Mouse (Mus musculus) layer of hippocampus, adult 9-11 months (tissue): Measurements from ENCODE around the gene Vps52.

Experiments used
- DNase-seq: peaks from one replicate; pipeline ENCODE4 v3.0.0; 2022

Vps52 gene

DNA sequence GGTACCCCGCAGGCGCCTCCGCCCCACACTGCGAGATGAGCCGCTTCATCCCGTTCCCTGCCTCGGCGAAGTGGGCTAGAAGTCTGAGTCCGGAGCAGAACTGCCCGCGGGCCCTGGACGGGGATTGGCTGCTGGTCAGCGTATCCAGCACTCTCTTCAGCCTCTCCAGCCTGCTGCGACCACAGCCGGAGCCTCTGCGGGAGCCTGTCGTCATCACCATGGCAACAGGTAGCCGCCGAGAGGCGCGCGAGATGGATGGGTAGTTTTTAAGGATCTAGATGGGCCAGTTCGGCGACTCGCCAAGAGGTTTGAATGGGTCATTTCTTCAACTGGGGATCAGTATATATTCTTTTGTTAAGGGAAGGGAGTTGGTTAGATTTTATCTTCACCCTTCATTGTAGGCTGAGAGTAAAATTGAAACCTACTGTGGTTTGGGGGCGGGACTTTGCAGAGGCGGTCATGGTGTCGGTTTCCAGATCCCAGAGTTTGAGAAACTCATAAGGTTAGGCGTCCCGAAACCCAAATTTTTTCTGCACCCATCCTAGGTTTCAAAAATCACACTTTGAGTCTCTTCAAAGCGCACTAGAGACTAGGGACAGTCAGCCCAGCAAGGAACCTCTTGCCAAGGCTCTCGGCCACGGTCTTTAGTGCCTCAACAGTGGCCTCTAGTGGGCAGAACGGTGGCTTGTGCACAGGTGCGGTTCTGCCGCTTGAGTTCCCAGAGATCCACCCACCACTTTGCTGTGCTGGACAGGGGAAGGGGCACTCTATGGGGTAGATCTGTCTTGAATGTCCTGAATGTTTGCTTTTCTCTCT is 35.1 kb upstream of the Vps52 start:
- DNase-seq: no peak

DNA sequence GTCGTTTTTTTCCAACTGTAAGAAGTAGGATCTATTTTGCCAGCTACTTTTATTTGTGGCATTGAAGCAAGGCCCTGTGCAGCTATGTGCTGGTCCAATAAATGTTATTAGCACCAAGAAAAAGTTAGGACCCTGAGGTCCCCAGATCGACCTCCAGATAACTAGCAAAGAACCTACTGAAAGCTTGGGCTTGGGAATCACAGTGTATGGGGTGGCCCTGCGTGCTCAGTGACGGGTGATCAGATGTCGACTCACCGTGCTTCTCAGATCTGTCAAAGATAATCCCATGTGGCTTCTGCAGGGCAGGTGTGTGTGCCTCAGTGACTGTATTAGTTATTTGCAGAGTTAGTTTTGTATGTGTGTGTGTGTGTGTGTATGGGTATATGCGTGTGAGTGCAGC is 34.3 kb upstream of the Vps52 start:
- no peak for DNase-seq

DNA sequence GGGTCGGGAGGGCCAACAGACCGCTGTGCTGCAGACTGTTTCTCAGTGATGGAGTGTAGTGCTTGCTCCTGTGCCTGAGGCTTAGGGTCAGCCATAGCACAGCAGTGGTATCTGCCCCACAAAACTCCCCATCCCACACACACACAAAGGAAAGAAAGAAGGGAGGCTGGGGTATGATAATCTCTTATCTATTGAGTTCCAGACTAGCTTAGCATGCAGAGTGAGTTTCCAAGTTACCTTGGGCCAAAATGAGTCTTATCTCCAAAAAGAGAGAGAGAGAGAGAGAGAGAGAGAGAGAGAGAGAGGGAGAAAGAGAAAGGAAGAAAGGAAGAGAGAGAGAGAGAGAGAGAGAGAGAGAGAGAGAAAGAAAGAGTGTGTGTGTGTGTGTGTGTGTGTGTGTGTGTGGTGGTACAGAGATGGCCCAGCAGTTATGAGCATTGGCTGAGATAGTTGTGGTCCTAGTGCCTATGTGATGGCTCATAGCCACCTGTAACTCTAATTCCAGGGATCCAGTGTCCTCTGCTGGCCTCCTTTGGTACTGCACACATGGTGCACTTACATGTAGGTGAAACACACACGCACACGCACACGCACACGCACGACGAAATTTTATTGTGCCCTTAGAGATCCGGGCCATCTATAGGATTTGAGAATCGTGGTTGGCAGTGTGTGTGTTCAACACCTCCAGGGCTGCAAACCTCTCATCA is 30.9 kb upstream of the Vps52 start:
- no peak for DNase-seq

DNA sequence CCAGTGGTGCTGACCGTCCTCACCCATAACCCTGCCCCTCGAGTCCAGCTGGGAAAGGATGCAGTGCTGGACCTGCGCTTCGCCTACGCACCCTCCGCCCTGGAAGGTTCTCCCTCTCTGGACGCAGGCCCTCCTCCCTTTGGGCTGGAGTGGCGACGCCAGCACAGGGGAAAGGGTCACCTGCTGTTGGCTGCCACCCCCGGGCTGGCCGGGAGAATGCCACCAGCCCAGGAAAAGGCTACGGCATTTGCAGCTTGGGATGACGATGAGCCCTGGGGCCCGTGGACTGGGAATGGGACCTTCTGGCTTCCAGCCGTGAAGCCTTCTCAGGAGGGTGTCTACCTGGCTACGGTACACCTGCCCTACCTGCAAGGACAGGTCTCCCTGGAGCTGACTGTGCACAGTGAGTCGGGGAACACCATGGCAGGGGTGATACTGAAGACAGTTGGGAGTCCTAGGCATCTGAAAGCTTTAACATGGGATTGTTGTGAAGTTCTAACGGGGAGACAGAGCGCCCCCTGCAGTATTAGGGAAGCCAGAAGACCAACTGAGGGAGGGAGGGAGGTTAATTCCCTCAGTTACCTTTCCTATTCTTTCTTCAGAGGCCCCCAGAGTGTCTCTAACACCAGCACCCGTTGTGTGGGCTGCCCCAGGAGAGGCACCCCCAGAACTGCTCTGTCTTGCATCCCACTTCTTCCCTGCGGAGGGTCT is 30.1 kb upstream of the Vps52 start:
- DNase-seq: no peak

DNA sequence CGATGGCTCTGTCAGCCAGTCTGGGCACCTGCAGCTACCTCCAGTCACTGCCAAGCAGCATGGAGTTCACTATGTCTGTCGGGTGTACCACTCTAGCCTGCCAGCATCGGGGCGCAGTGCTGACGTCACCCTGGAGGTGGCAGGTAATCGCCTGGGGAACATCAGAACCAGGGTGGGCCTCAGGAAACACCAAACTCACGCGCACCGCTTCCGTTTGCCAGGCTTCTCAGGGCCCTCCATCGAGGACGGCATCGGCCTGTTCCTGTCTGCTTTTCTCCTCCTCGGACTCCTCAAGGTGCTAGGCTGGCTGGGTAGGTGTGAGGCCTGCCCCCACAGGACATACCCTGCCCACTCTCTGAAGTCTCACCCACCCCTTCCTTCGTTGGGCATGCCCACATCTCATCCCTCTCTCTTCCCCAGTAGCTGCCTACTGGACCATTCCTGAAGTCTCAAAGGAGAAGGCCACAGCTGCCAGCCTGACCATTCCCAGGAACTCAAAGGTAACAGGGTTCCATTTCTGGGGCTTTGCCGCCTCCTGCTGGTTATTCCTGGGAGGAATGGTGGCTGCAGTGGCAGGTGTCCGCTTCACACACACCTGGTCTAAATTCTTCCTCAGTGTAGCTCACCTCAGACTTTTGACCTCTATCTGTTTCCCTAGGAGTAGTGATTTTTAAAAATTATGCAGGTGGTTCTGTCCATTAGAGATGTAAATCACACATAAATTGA is 29.2 kb upstream of the Vps52 start:
- DNase-seq: no peak

DNA sequence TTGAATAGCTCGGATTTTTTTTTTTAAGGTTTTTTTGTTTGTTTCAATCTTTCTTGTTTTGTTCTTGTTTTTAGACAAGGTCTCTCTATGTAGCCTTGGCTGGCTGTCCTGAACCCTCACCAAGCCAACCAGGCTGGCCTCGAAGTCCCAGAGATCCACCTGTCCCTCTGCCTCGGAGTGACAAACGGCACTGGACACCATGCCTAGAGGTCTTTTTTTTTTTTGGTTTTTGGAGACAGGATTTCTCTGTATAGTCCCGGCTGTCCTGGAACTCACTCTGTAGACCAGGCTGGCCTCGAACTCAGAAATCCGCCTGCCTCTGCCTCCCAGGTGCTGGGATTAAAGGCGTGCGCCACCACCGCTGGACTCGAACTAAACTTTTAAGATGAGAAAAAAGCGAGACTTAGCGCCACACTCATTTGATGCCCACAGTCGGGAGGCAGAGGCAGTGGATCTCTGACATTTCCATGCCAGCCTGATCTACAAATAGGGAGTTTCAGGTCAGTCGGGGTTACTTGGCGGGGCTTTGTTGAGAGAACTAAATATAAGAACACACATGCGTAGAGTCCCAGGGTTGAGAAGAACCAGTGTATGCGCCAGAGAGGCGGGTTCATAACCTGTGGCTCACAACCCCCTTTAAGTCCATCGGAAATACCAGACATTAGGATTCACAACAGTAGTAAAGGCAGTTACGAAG is 27.2 kb upstream of the Vps52 start:
- no peak for DNase-seq

DNA sequence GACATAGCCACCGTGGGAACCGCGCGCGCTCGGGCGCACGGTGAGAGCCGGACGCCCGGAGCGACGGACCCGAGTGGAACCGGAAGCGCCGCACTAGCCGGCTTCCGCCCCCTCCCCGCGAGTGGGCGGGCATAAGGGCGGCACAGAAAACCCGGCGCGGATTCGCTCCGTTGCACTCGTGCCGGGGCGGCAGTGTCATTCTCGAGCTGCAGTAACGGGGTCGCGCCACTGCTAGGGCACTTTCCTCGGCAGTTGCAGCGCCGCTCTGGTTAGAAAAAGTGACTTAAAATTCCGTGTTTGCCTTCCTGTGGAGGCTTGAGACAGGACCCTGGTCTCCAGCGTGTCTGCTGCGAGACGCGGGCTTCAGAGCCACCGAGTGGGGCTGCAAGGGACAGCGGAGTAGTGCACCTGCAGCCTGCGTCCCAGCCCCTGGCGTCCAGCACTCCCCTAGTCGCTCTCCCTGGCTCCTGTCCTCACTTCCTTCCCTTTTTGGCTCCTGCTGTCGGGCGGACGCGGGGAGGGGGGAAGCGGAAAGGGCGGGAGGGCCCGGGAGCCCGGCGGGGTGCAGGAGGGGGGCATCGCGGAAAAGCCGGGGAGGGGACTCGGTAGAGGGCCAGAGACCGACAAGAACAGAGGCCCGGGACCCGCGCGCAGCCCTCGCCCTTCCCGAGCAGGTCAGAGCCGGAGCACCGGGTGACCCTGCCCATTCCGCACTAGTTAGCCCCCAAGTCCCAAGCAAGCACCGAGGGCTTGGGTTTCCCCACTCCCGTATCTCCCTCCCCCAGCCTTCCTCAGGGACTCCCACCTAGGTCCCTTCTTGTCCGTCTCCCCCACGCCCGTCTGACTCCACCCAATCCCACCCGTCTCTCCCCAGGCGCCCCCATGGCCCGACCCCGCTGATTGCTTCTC is 26.0 kb upstream of the Vps52 start, which contains the start of gene Rgl2:
Rgl2 (plus strand) TSS at position 173 of the 909 bp plus-strand sequence.
- peak; percentile 90 for DNase-seq

DNA sequence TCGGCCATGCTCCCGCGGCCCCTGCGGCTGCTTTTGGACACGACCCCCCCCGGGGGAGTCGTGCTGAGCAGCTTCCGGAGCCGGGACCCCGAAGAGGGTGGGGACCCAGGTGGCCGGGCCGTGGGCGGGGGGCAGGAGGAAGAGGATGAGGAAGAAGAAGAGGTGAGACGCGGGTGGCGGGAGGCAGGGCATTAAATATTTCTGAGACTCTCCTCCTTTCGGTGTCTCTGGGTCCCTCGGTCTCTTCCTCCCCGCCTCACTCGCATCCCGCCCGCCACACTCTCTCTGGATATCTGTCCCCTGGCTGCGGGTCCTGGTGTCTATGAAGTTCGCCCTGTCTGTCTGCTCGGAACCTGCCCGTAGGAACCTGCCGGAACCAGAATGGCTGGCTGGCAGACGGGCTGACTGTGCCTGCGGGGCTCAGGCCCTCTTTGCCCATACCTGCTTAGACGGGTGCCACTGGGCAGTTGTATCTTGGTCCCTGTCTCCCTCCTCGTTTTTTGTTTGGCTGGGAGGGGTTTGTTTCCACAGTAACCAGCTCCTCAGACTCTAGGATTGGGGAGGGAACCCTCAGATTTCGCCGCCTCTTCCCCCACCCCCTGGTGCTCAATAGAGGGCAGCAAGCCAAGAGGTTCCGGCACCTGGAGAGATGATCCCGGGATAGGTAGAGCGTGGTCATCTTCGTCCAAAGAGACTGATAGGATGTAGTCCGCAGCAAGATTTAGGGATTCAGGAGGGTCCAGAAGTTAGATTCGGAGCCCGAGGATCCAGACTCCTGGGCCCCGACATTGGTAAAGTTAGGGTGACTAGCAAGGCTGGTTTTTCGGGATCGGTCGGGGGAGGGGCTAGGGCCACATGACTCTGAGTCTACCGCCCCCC is 25.1 kb upstream of the Vps52 start:
- peak; percentile 82 for DNase-seq

DNA sequence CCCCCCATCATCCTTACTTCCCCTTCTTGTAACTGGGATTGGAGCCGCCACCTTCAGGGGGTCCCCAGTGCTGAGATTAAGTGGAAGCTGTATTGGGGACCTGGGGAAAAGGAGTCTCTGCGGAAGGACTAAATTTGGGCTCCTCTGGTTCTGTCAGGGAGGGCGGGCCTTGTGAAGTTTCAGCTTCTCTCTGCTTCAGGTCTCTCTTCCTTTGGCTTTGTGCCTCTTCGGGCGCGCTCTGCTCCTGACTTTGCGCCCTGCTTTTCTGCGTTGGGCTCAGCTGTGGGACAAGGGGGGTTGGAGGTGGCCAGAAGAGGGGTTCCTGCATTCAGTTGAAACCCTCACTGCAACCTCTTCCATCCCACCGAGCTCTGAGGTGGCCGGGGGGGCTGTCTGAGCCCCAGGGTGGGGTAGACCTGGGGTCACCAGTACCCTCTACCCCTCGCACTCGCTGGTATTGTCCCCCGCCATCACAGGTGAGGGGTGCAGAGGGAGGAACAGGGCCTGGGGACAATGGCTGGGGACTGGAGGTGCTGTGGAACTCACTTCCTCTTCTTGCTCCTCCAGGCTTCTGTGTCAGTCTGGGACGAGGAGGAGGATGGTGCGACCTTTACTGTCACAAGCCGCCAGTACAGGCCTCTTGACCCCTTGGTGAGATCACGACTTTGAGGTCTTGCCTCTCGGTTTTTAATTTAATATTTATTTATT is 24.3 kb upstream of the Vps52 start:
- DNase-seq: no peak

DNA sequence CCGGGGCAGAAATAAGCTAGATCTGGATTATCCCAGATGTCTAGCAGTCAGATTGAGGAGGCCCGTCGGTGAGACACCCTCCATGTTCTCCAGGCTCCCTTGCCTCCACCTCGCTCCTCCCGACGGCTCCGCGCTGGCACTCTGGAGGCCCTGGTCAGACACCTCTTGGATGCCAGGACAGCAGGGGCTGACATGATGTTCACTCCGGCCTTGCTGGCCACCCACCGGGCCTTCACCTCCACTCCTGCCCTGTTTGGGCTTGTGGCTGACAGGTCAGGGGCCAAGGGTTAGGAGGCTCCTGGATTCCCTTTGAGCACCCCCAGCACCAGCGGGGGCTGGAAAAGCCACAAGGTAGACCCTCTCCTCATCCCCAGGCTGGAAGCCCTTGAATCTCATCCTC is 23.7 kb upstream of the Vps52 start:
- DNase-seq: no peak

DNA sequence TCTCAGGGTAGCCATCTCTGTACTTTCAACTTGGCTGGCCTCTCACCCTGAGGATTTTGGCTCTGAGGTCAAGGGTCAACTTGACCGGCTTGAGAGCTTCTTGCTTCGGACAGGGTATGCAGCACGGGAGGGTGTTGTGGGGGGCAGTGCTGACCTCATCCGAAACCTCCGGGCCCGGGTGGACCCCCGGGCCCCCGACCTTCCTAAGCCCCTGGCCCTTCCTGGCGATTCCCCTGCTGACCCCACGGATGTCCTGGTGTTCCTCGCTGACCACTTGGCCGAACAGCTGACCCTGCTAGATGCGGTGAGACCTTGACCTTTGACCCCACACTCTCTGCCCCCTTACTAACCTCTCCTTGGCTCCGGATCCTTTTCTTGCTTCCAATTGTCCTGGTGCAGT is 23.2 kb upstream of the Vps52 start:
- no peak for DNase-seq

DNA sequence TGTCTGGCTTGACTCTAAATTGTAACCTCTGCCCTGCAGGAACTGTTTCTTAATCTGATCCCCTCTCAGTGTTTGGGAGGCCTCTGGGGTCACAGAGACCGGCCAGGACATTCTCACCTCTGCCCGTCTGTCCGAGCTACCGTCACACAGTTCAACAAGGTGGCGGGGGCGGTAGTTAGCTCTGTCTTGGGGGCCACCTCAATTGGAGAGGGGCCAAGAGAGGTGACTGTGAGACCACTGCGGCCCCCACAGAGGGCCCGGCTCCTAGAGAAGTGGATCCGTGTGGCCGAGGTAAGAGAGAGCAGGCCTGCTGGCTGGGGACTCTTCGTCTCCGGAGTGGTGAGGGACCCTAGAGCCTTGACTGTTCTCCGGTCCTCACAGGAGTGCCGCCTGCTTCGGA is 22.6 kb upstream of the Vps52 start:
- no peak for DNase-seq

DNA sequence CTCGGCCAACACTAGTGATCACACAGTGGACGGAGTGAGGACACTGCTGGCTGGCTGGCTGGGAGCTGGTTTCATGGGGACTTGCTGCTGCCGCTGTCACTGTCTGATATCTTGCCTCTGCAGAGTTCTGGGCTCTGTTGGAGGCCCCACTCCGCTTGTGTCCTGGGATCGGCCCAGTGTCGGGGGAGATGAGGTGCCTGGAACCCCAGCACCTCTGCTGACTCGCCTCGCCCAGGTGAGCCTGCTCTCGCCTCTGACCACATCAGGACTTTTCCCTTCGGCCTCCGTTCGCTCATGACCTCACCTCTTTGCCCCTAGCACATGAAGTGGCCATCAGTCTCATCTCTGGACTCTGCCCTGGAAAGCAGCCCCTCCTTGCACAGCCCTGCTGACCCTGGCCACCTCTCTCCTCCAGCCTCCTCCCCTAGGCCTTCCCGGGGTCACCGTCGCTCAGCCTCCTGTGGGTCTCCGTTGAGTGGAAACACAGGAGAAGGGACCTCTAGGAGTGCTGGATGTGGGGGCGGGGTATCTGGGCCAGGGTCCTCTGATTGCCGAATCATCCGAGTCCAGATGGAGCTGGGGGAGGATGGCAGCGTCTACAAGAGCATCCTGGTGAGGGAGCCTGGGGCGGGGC is 20.1 kb upstream of the Vps52 start:
- DNase-seq: no peak

DNA sequence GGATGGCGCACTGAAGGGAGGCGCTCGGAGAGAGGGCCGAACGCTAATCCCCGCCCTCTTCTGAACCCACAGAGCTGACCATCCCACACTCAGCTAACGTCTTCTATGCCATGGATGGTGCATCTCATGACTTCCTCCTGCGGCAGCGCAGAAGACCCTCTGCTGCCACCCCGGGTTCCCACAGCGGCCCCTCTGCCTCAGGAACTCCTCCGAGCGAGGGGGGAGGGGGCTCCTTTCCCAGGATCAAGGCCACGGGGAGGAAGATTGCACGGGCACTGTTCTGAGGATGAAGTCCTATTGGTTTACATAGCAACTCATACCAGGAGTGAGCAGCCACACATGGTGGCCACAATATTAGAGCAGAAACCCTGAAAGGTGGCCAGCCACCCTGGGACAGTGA is 18.6 kb upstream of the Vps52 start:
- DNase-seq: no peak

DNA sequence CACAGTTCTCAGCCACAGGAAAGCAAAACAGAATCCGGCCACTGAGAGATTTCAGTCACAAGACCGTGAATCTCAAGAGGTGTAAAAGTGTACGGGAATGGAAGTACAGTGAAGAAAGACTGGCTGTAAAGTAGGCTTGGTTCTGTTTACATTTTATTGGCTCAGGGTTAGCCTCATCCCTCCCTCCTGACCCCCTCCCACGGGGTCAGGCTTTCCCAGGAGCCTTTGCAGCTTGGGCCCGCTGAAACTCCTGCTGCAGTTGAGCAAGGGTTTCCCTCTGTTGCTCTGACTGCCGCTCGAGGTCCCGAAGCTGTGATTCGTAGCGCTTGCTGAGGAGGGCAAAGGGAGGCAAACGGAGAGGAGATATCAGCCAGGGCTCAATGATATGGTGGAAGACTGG is 16.8 kb upstream of the Vps52 start:
- DNase-seq: no peak

DNA sequence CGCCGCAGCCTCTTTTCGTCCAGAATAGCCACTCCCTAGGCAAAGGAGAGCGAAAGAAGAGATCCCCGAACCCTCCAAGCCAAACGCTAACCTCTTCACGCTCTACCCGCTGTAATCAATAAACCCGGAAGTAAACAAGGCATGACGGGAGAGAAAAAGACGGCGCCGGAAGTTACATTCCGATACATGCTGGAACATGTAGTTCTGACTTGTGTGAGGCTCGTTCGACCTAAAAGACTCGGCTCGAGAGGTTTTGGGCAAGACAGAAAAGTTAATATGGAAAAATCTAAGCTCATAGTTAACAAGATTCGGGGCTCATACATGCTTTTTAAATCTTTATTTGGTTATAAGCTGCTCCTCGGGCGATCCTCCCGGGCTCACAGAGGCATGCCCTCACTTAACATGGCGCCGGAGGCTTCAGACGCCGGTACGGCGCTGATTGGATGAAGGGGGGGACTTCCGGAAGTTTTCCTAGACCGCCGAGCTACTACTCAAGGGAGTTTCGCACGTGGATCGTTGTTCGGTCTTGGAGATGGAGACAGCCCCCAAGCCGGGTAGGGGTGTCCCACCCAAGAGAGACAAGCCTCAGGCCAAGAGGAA is 15.3 kb upstream of the Vps52 start, which contains the start of the genes Pfdn6 and Wdr46:
Pfdn6 (minus strand) TSS at position 138 of the 600 bp plus-strand sequence.
Wdr46 (plus strand) TSS at position 455 of the 600 bp plus-strand sequence.
- peak; percentile 89 for DNase-seq

DNA sequence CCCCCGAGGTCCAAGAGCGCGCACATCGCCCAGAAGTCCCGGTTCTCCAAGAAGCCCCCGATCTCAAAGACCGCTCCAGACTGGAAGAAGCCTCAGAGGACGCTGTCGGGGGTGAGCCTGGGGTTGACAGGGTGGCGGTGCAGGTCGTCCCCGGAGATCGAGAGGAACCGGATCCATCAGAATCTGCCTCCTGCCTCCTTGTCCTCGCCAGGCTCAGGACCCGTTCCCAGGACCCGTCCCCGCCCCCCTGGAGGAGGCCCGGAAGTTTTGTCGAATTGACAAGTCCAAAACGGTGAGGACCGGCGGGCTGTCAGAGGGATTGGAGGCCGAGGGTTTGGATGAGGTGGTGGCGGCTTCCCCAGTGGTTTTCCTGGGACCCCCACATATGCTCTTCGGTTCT is 14.6 kb upstream of the Vps52 start:
- no peak for DNase-seq

DNA sequence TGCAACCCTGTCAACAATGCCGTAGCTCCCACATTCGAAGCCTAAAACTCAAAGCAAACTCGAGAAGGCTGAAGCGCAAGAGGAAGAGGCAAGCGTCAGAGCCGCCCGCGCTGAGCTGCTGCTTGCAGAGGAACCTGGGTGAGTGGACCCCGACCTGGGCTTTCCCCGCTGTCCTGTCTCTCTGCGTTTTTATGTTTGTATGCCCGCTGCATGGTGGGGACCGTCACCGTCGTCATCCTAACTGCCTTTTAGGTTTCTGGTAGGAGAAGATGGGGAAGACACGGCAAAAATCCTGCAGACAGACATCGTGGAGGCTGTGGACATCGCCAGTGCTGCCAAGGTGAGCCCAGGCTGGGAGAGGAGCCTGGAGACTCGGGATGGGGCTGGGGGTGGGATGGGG is 14.2 kb upstream of the Vps52 start:
- no peak for DNase-seq

DNA sequence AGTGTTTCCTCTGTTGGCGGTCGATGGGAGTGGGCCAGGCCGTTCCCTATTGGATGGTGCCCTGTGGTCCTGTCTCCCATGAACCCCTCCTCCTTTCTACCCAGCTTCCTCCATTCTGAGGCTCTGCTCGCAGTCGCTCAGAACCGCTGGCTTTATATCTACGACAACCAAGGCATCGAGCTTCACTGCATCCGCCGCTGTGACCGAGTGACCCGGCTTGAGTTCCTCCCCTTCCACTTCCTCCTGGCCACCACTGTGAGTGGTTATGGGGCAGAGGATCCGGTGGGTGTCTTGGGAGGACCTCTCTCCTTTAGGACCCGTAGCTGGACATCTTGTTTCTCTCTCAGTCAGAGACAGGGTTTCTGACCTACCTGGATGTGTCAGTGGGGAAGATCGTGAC is 12.2 kb upstream of the Vps52 start:
- no peak for DNase-seq
